Mouse (Mus musculus): ENCODE measurements at regions not wholly inside any gene's neighbourhood (a gene's known extent, or its start where the extent isn't known, plus 50 kb on each side); places are given as distances from the start of the nearest gene placed in this dataset.
A peak's percentile ranks its signal among the peaks of the same experiment; 100 is the strongest.

- no peak for DNase-seq (ENCODE audit: low spot score in 2 of 2)
Observed at GRCm38 (mm10) chr12:43851264-43852009, 358.7 kb downstream of the Dnajb9 start.

DNA sequence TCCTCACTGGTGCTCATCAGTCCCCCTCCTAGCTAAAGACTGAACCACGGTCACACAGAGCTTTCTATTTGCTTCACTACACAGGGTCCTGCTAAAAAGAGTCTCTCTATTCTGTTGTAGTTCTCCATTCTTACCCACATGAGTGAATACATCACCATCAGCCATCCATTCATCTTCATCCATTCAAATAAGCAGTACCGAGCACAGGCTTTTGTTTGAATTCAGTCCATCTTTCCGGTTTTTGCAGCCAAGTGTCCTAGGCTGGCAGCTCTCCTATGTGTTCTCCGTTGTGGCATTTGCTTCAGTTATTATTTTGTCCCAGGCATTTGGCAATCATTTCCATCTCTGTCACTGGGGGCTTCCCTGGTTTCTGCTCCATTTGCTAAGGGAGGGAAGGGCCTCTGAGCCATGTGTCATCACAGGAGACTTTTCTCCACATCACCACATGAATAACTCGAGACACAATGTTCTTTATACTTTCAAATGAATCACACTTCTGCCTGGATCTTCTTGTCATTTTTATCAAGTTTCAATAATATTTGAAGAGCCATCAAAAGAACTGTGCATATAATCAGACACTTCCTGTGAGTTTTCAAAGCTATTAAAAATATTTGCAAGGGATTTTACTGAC lies 366.1 kb downstream of the Dnajb9 start:
- no peak for DNase-seq (ENCODE audit: low spot score in 2 of 2)

DNA sequence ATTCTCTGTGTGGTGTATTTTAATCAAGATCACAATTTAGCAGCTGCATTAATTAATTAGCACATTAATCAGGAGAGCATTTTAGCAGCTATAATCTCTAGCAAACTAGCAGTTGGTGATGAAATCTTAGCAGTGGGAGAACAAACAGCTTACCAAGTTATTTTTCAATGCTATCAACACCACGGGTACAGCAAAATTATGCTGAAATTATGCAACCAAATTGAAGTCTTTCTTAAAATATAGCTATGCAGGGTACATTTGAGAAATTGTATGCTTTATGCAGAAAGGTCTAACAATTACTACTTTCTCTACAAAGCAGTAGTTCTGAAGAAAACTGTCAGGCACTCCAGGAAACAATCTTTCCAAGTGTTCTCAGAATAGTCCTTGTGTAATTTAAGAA lies 378.1 kb downstream of the Dnajb9 start:
- no peak for DNase-seq (ENCODE audit: low spot score in 2 of 2)

- no peak for DNase-seq (ENCODE audit: low spot score in 2 of 2)
Observed at GRCm38 (mm10) chr12:43828641-43829040, 381.5 kb downstream of the Dnajb9 start.

GRCm38 (mm10) chr12:43827901-43828300 lies 382.2 kb downstream of the Dnajb9 start:
- peak in 1 of 2 experiments; percentile 31 for DNase-seq (ENCODE audit: low spot score in 2 of 2)

GRCm38 (mm10) chr12:43827296-43827695 lies 382.8 kb downstream of the Dnajb9 start:
- DNase-seq (ENCODE audit: low spot score in 2 of 2), result peak in 1 of 2 experiments; percentile 94

DNA sequence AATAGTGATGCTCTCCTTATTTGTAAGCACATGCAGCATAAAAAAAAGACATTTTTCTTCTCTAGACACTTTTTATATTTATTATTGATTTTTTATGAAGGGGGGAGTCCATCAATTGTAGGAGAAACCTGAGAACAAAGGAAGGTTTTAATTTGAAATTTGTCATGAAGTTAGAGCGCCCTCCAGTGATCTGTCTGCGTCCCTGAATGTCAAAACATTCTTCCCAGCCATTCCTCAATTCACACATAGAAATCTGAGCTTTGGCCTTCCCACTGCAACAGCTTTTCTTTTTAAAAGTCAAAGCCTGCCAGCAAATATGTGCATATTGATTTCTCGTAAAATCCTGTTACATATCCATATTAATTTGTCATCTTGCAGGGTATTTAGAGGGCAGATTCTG lies 396.6 kb downstream of the Dnajb9 start:
- DNase-seq (ENCODE audit: low spot score in 2 of 2), result no peak

DNA sequence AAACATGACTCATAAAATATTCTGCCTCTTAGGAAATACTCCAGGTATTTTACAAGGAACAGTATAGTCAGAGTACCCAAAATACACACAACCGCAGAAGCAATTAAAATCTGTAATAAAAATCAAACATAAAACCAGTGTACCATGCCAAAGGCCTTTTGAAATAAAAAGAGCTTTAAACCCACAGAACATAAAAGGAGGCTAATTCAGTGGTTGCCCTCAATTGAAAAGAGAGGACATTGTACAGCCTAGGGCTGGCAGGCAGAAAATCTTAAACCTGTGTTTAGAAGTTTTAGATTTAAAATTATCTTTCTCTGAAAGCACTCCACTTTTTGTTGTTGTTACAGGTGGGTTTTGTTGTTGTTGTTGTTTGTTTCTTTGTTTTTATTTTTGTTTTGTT lies 437.4 kb downstream of the Dnajb9 start:
- DNase-seq (ENCODE audit: low spot score in 2 of 2), result no peak

GRCm38 (mm10) chr12:43762151-43762550 lies 448.0 kb downstream of the Dnajb9 start:
- no peak for DNase-seq (ENCODE audit: low spot score in 2 of 2)
